Mouse (Mus musculus): ENCODE results near the gene Trabd2b. TPM values are rescaled to one million over a fixed set of nuclear protein-coding genes. Genes with fewer than 3 reads are reported as not detected.

The Trabd2b gene
- total and polyA plus RNA-seq, 3 experiments, result not detected

- Histone ChIP-seq H3K36me3 (ENCODE audit: control insufficient read depth in 1 of 2, insufficient read depth in 2 of 2, low read length in 2 of 2) (peaks cover 0 to 16% of the 10 kb centered on the region in 2 experiments; a peak in 2 of 4 replicates), H3K9ac (ENCODE audit: control insufficient read depth, low read depth, low read length, poor library complexity, severe bottlenecking) (peak overlapping the region; percentile 21; the same call in 1 of the 2 replicates), H3K79me2 (ENCODE audit: control insufficient read depth, insufficient read depth, low read length, poor library complexity) (no peaks in the 10 kb centered on the region), H3K27ac (ENCODE audit: control insufficient read depth, low read depth, low read length) (peak overlapping the region; percentile 88), H3K4me3 (ENCODE audit: control insufficient read depth in 1 of 2, insufficient read depth in 1 of 2, low read depth in 2 of 2, low read length in 2 of 2) (peak overlapping the region; percentile 15 to 33), H3K4me1 (ENCODE audit: control insufficient read depth in 1 of 2, insufficient read depth in 2 of 2, low read length in 2 of 2) (peaks cover 7 to 22% of the 10 kb centered on the region in 2 experiments), H3K9me3 (replicated peaks; ENCODE audit: insufficient read depth, low read length) (no peaks in the 10 kb centered on the region), H3K27me3 (ENCODE audit: control insufficient read depth in 1 of 2, insufficient read depth in 2 of 2, low read length in 2 of 2) (no peaks in the 10 kb centered on the region)
- DNase-seq (ENCODE audit: low read depth, low spot score), result peak; percentile 89
- peak in 1 of 2 experiments; percentile 44; a peak in 1 of 4 replicates for TF ChIP-seq POLR2A (IDR thresholded peaks at IDR 0.05; ENCODE audit: control insufficient read depth in 1 of 2, insufficient read depth in 1 of 2, low read depth in 1 of 2, low read length in 2 of 2, poor library complexity in 1 of 2)
- TF ChIP-seq TCF12 (IDR thresholded peaks at IDR 0.05; ENCODE audit: low read depth, low read length), result peak; percentile 49
- no peak for TF ChIP-seq SMC3 (IDR thresholded peaks at IDR 0.05; ENCODE audit: low read depth, low read length)
- peak; percentile 96 for TF ChIP-seq ETS1 (IDR thresholded peaks at IDR 0.05; ENCODE audit: low read depth, low read length)
- TF ChIP-seq MAZ (IDR thresholded peaks at IDR 0.05; ENCODE audit: low read depth, low read length), result no peak
- no peak for TF ChIP-seq BHLHE40 (IDR thresholded peaks at IDR 0.05; ENCODE audit: borderline replicate concordance, low read depth, low read length)
- TF ChIP-seq ZC3H11A (IDR thresholded peaks at IDR 0.05; ENCODE audit: low read depth, low read length), result no peak
- TF ChIP-seq KAT2A (conservative IDR thresholded peaks at IDR 0.05; ENCODE audit: low read depth, low read length), result no peak
- TF ChIP-seq JUND (IDR thresholded peaks at IDR 0.05; ENCODE audit: low read depth, low read length), result no peak
- peak; percentile 46 to 76 for TF ChIP-seq EP300 (IDR thresholded peaks at IDR 0.05; ENCODE audit: low read depth in 1 of 2, low read length in 2 of 2)
- TF ChIP-seq ELF1 (IDR thresholded peaks at IDR 0.05; ENCODE audit: low read depth, low read length), result peak; percentile 96
- peak; percentile 76 for TF ChIP-seq HCFC1 (IDR thresholded peaks at IDR 0.05; ENCODE audit: low read depth, low read length)
- TF ChIP-seq NELFE (IDR thresholded peaks at IDR 0.05; ENCODE audit: low read depth, low read length), result peak; percentile 44
- peak; percentile 63; the same call in 1 of the 2 replicates for TF ChIP-seq SIN3A (IDR thresholded peaks at IDR 0.05; ENCODE audit: low read length)
- peak; percentile 71; the same call in 1 of the 2 replicates for TF ChIP-seq GATA1 (IDR thresholded peaks at IDR 0.05; ENCODE audit: low read depth, low read length)
- TF ChIP-seq MYB (IDR thresholded peaks at IDR 0.05; ENCODE audit: low read depth, low read length), result 0 out of 2 replicates have a peak, but pooled peaks have one; percentile 46
- no peak for TF ChIP-seq MEF2A (IDR thresholded peaks at IDR 0.05; ENCODE audit: extremely low read depth, insufficient replicate concordance, low read depth, low read length, poor library complexity, severe bottlenecking)
- 0 out of 2 replicates have a peak, but pooled peaks have one; percentile 14 for TF ChIP-seq MYC (IDR thresholded peaks at IDR 0.05; ENCODE audit: low read depth, low read length)
- no peak for TF ChIP-seq ZNF384 (IDR thresholded peaks at IDR 0.05; ENCODE audit: low read depth, low read length)
- TF ChIP-seq POLR2AphosphoS2 (IDR thresholded peaks at IDR 0.05; ENCODE audit: low read length), result no peak
- peak; percentile 16; the same call in 1 of the 2 replicates for TF ChIP-seq RCOR1 (IDR thresholded peaks at IDR 0.05; ENCODE audit: low read depth, low read length)
These were observed 245.9 kb downstream of the Trabd2b start for GRCm38 (mm10) chr4:114652400-114652799.

GRCm38 (mm10) chr4:114657933-114658332, 251.4 kb downstream of the Trabd2b start:
- Histone ChIP-seq H3K79me2 (ENCODE audit: control insufficient read depth, insufficient read depth, low read length, poor library complexity) (no peaks in the 10 kb centered on the region), H3K4me1 (ENCODE audit: control insufficient read depth in 1 of 2, insufficient read depth in 2 of 2, low read length in 2 of 2) (peaks cover 4 to 12% of the 10 kb centered on the region in 2 experiments), H3K9ac (ENCODE audit: control insufficient read depth, low read depth, low read length, poor library complexity, severe bottlenecking) (no peak overlapping the region), H3K27me3 (ENCODE audit: control insufficient read depth in 1 of 2, insufficient read depth in 2 of 2, low read length in 2 of 2) (no peaks in the 10 kb centered on the region), H3K9me3 (replicated peaks; ENCODE audit: insufficient read depth, low read length) (no peaks in the 10 kb centered on the region), H3K36me3 (ENCODE audit: control insufficient read depth in 1 of 2, insufficient read depth in 2 of 2, low read length in 2 of 2) (peaks cover 0 to 7% of the 10 kb centered on the region in 2 experiments; a peak in 2 of 4 replicates), H3K4me3 (ENCODE audit: control insufficient read depth in 1 of 2, insufficient read depth in 1 of 2, low read depth in 2 of 2, low read length in 2 of 2) (no peak overlapping the region), H3K27ac (ENCODE audit: control insufficient read depth, low read depth, low read length) (no peak overlapping the region)
- TF ChIP-seq ELF1 (IDR thresholded peaks at IDR 0.05; ENCODE audit: low read depth, low read length), result no peak
- TF ChIP-seq CHD1 (IDR thresholded peaks at IDR 0.05; ENCODE audit: low read depth, low read length), result no peak
- peak; percentile 40 for TF ChIP-seq ETS1 (IDR thresholded peaks at IDR 0.05; ENCODE audit: low read depth, low read length)
- no peak for TF ChIP-seq MYB (IDR thresholded peaks at IDR 0.05; ENCODE audit: low read depth, low read length)
- no peak for DNase-seq (ENCODE audit: low read depth, low spot score)
